ENCODE assay signal across 8 mouse cellular contexts in genomic region chr7:30194884-30195283, GRCm38 (mm10). TPM values are rescaled to one million over a fixed set of nuclear protein-coding genes. Genes with fewer than 3 reads are reported as not detected.
DNase-seq lines count a peak whose midpoint lies in the region; ATAC-seq lines count a peak whose summit lies in the region.

No protein-coding gene starts in this region.

- peak; percentile 98 for DNase-seq in ZHBTc4 (ENCODE audit: low read depth, low spot score)
- DNase-seq in gastrocnemius, adult 8-10 months (ENCODE audit: low spot score in 2 of 2), result peak; percentile 90 to 95
- DNase-seq in induced T-regulatory cell, adult 2 months (ENCODE audit: low read depth), result peak; percentile 97
- DNase-seq in left cerebral cortex, adult 9 months (ENCODE audit: low spot score in 2 of 2), result peak; percentile 73 to 94
- DNase-seq in right cerebral cortex, postnatal 14 days, result peak; percentile 98
- peak; percentile 88 to 96 for DNase-seq in urinary bladder, postnatal 36 days (ENCODE audit: low spot score in 2 of 2)

- ATAC-seq in common myeloid progenitor, adult 5-6 weeks (replicated peaks; ENCODE audit: low read depth, poor library complexity, severe bottlenecking), result peak; percentile 86
- ATAC-seq in megakaryocyte progenitor cell, adult 5-6 weeks (replicated peaks; ENCODE audit: poor library complexity), result peak; percentile 80

RNA-seq across cellular contexts. Expression of gene Capns1, which starts 3.7 kb away (rescaled TPM):
- total RNA-seq in common myeloid progenitor, adult 5-6 weeks (2017), result 116 and 136 TPM in 2 replicates
- 100 to 1,000 TPM; 164 to 196 (median 175) TPM for total RNA-seq in gastrocnemius, adult 8-10 months (2022)
- total RNA-seq in megakaryocyte progenitor cell, adult 5-6 weeks (2015), result 319 and 322 TPM in 2 replicates
- 165 and 206 TPM in 2 replicates for total RNA-seq in megakaryocyte progenitor cell, adult 5-6 weeks (2017)

RNA-seq across cellular contexts. Expression of gene Cox7a1, which starts 10.9 kb away (rescaled TPM):
- total RNA-seq in common myeloid progenitor, adult 5-6 weeks (2017), result not detected in 2 replicates
- total RNA-seq in gastrocnemius, adult 8-10 months (2022), result 100 to 1,000 TPM; 730 to 997 (median 888) TPM
- total RNA-seq in megakaryocyte progenitor cell, adult 5-6 weeks (2015), result 0.98 TPM in 1 of 2 replicates, not detected in the other
- 3.3 and 7.0 TPM in 2 replicates for total RNA-seq in megakaryocyte progenitor cell, adult 5-6 weeks (2017)

RNA-seq across cellular contexts. Expression of gene Zfp146, which starts 25.3 kb away (rescaled TPM):
- 113 and 122 TPM in 2 replicates for total RNA-seq in common myeloid progenitor, adult 5-6 weeks (2017)
- 10 to 100 TPM; 22.6 to 31.4 (median 26.4) TPM for total RNA-seq in gastrocnemius, adult 8-10 months (2022)
- 62.2 and 64.3 TPM in 2 replicates for total RNA-seq in megakaryocyte progenitor cell, adult 5-6 weeks (2015)
- total RNA-seq in megakaryocyte progenitor cell, adult 5-6 weeks (2017), result 88.0 and 101 TPM in 2 replicates

RNA-seq across cellular contexts. Expression of gene Polr2i, which starts 36.9 kb away (rescaled TPM):
- 37.3 and 65.1 TPM in 2 replicates for total RNA-seq in common myeloid progenitor, adult 5-6 weeks (2017)
- total RNA-seq in gastrocnemius, adult 8-10 months (2022), result 10 to 100 TPM; 55.8 to 67.4 (median 62.3) TPM
- total RNA-seq in megakaryocyte progenitor cell, adult 5-6 weeks (2015), result 75.7 and 78.4 TPM in 2 replicates
- 60.6 and 69.9 TPM in 2 replicates for total RNA-seq in megakaryocyte progenitor cell, adult 5-6 weeks (2017)

RNA-seq across cellular contexts. Expression of gene Tbcb, which starts 37.2 kb away (rescaled TPM):
- total RNA-seq in common myeloid progenitor, adult 5-6 weeks (2017), result 40.5 TPM in 2 replicates
- total RNA-seq in gastrocnemius, adult 8-10 months (2022), result 10 to 100 TPM; 26.8 to 38.6 (median 31.1) TPM
- 95.9 and 112 TPM in 2 replicates for total RNA-seq in megakaryocyte progenitor cell, adult 5-6 weeks (2015)
- 27.6 and 37.1 TPM in 2 replicates for total RNA-seq in megakaryocyte progenitor cell, adult 5-6 weeks (2017)

Comparison
In these comparisons a context has a peak if more than half of its experiments do, and no peak if none do; other contexts are left out.
1. Peak in every context shown above with its lines: DNase-seq and ATAC-seq.
2. RNA of gene Cox7a1, which starts 10.9 kb away (total RNA-seq): 730 to 997 TPM in gastrocnemius, adult 8-10 months; 0.98 to 7.0 TPM in megakaryocyte progenitor cell, adult 5-6 weeks and not detected in common myeloid progenitor, adult 5-6 weeks; every median in the first group is over 10 times any median in the second.